Mouse (Mus musculus): ENCODE measurements around the gene Lexm.

DNA sequence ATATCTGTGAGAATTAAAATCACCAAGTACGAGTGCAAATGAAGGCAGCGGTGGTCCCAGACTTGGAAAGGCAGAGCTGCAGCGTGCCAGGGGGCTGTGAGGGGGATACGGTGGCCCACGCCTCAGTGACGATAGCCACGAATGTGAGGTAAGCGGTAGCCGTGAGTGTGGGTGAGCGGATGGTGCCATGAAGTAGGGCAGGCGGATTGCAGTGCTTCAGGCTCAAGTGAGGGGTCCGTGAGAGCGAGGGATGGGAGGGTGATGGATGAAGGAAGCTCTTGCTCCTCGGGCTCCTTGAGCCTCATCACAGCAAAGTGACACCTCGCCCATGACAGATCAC, 35.2 kb downstream of the Lexm start:
- no peak for TF ChIP-seq CTCF (IDR thresholded peaks at IDR 0.05; ENCODE audit: borderline replicate concordance, control insufficient read depth, extremely low read depth, insufficient read depth, low read length, poor library complexity)
- no peak for TF ChIP-seq POLR2A (IDR thresholded peaks at IDR 0.05; ENCODE audit: control insufficient read depth, extremely low read depth, insufficient read depth, low read length, poor library complexity)
